Mouse (Mus musculus): Measurements from ENCODE around the gene Gm38100.
A peak's percentile ranks its signal among the peaks of the same experiment; 100 is the strongest.

Gene Gm38100

GRCm38 (mm10) chr1:175920029-175920428, at the start of gene Gm38100:
Gene Gm38100 (plus strand): TSS chr1:175920329.
- DNase-seq (ENCODE audit: extremely low spot score, low read depth, low spot score), result no peak

- no peak for DNase-seq (ENCODE audit: extremely low spot score, low read depth, low spot score)
Measured at GRCm38 (mm10) chr1:175870716-175871115, 49.4 kb upstream of the Gm38100 start.

- DNase-seq (ENCODE audit: extremely low spot score, low read depth, low spot score), result no peak
Measured at GRCm38 (mm10) chr1:175872028-175872816, 47.9 kb upstream of the Gm38100 start.

- peak; percentile 79 for DNase-seq (ENCODE audit: extremely low spot score, low read depth, low spot score)
Measured at GRCm38 (mm10) chr1:175880453-175881296, 39.5 kb upstream of the Gm38100 start, which contains the start of gene Exo1. Gene Exo1 (plus strand): TSS chr1:175880581.

- no peak for DNase-seq (ENCODE audit: extremely low spot score, low read depth, low spot score)
Measured at GRCm38 (mm10) chr1:175883398-175883797, 36.7 kb upstream of the Gm38100 start.

- no peak for DNase-seq (ENCODE audit: extremely low spot score, low read depth, low spot score)
Measured at GRCm38 (mm10) chr1:175893263-175893662, 26.9 kb upstream of the Gm38100 start.

- no peak for DNase-seq (ENCODE audit: extremely low spot score, low read depth, low spot score)
Measured at GRCm38 (mm10) chr1:175893726-175894125, 26.4 kb upstream of the Gm38100 start.

- DNase-seq (ENCODE audit: extremely low spot score, low read depth, low spot score), result no peak
Measured at GRCm38 (mm10) chr1:175911207-175911606, 8.9 kb upstream of the Gm38100 start.

GRCm38 (mm10) chr1:175912038-175912437, 8.1 kb upstream of the Gm38100 start:
- no peak for DNase-seq (ENCODE audit: extremely low spot score, low read depth, low spot score)

- DNase-seq (ENCODE audit: extremely low spot score, low read depth, low spot score), result no peak
Measured at GRCm38 (mm10) chr1:175913728-175914303, 6.3 kb upstream of the Gm38100 start.

GRCm38 (mm10) chr1:175921091-175921490, 962 bp downstream of the Gm38100 start:
- DNase-seq (ENCODE audit: extremely low spot score, low read depth, low spot score), result no peak

- DNase-seq (ENCODE audit: extremely low spot score, low read depth, low spot score), result peak; percentile 53
Measured at GRCm38 (mm10) chr1:175923848-175924787, 4.0 kb downstream of the Gm38100 start.

- no peak for DNase-seq (ENCODE audit: extremely low spot score, low read depth, low spot score)
Measured at GRCm38 (mm10) chr1:175931391-175931790, 11.3 kb downstream of the Gm38100 start.

- DNase-seq (ENCODE audit: extremely low spot score, low read depth, low spot score), result peak; percentile 93
Measured at GRCm38 (mm10) chr1:175936282-175936737, 16.2 kb downstream of the Gm38100 start.

- no peak for DNase-seq (ENCODE audit: extremely low spot score, low read depth, low spot score)
Measured at GRCm38 (mm10) chr1:175938731-175939130, 18.6 kb downstream of the Gm38100 start.

- no peak for DNase-seq (ENCODE audit: extremely low spot score, low read depth, low spot score)
Measured at GRCm38 (mm10) chr1:175943168-175943567, 23.0 kb downstream of the Gm38100 start.

GRCm38 (mm10) chr1:175946718-175947315, 26.7 kb downstream of the Gm38100 start:
- no peak for DNase-seq (ENCODE audit: extremely low spot score, low read depth, low spot score)

GRCm38 (mm10) chr1:175950421-175950820, 30.3 kb downstream of the Gm38100 start:
- no peak for DNase-seq (ENCODE audit: extremely low spot score, low read depth, low spot score)

- no peak for DNase-seq (ENCODE audit: extremely low spot score, low read depth, low spot score)
Measured at GRCm38 (mm10) chr1:175950851-175951250, 30.7 kb downstream of the Gm38100 start.

- DNase-seq (ENCODE audit: extremely low spot score, low read depth, low spot score), result no peak
Measured at GRCm38 (mm10) chr1:175961786-175962185, 41.7 kb downstream of the Gm38100 start.

Measured in hindlimb bud, embryonic 11.5 days (tissue).